Mouse (Mus musculus) midbrain, embryonic 13.5 days (tissue): ENCODE data around the gene Cetn3. TPM values are rescaled to one million over a fixed set of nuclear protein-coding genes. Genes with fewer than 3 reads are reported as not detected.
A peak's percentile ranks its signal among the peaks of the same experiment; 100 is the strongest.

Experiments used
- ATAC-seq: fragments of 200-750 bp; cut with Nextera tagmentation; 2 replicates; pipeline ENCODE4 v1.8.0; 2017; ENCODE audit warnings: mild to moderate bottlenecking, moderate TSS enrichment, moderate library complexity
- H3K27ac ChIP-seq: fragments of 300-500 bp; sonication (generic); 2 replicates; pipeline ENCODE4 v1.5.1; 2015; ENCODE audit warnings: inconsistent platforms, mild to moderate bottlenecking, moderate library complexity
- H3K27me3 ChIP-seq: fragments of 300-500 bp; sonication (generic); 2 replicates; pipeline ENCODE4 v1.6.1; 2015; ENCODE audit warnings: mild to moderate bottlenecking, inconsistent platforms
- H3K36me3 ChIP-seq: fragments of 300-500 bp; sonication (generic); 2 replicates; pipeline ENCODE4 v1.6.1; 2015; ENCODE audit warnings: mild to moderate bottlenecking, inconsistent platforms
- H3K4me1 ChIP-seq: fragments of 300-500 bp; sonication (generic); replicated peaks from 2 replicates; pipeline ENCODE4 v1.6.1; 2015; ENCODE audit warnings: inconsistent platforms
- H3K4me2 ChIP-seq: fragments of 300-500 bp; sonication (generic); replicated peaks from 2 replicates; pipeline ENCODE4 v1.6.1; 2015; ENCODE audit warnings: moderate library complexity, mild to moderate bottlenecking, inconsistent platforms
- H3K4me3 ChIP-seq: fragments of 300-500 bp; sonication (generic); replicated peaks from 2 replicates; pipeline ENCODE4 v1.5.1; 2015; ENCODE audit warnings: mild to moderate bottlenecking, inconsistent platforms
- H3K9ac ChIP-seq: fragments of 300-500 bp; sonication (generic); replicated peaks from 2 replicates; pipeline ENCODE4 v1.6.1; 2015; ENCODE audit warnings: mild to moderate bottlenecking, inconsistent platforms
- H3K9me3 ChIP-seq: fragments of 300-500 bp; sonication (generic); 2 replicates; pipeline ENCODE4 v1.6.1; 2016; ENCODE audit warnings: mild to moderate bottlenecking, inconsistent platforms
- WGBS: fragments of 180-500 bp; shearing (Covaris S2); methylation state at CpG from one replicate; pipeline ENCODE4 v1.1.7; 2015; 5-methylcytosine and 5-hydroxymethylcytosine counted together
- polyA plus RNA-seq: library from polyadenylated mRNA; unstranded; fragments of >200 nt; fragmentation: Nextera tagmentation; extraction: Ambion mirVana; gene quantifications from 2 replicates; pipeline ENCODE4 v1.2.1, GENCODE M21; 2015

Gene Cetn3
- polyA plus RNA-seq, 1 experiment from 2014 or later: 246 TPM

DNA sequence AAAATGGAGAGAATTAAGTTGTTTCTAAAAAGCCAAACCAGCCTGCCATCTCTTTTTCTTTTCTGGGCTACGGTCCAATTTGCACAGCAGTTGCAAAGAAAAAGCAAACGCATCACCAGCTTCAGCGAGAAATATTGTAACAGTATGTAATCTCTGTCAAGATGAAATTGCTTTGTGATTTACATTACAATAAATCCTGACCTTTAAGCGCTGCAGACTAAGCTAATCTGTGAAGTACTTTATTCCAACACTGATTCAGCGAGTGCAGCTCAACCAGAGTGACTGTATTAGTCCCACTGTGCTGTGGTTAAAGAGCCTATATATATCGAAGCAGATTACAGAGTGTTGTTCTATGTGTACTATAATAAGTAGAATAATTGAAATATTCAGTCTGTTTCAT is 45.6 kb downstream of the Cetn3 start:
- no peak overlapping the region for H3K4me3 ChIP-seq
- H3K36me3 ChIP-seq: no peaks in the 10 kb centered on the region
- WGBS: 41% methylated on average over 6 of the region's 6 CpGs
- peaks cover 7% of the 10 kb centered on the region for H3K4me1 ChIP-seq
- no peak overlapping the region for H3K27ac ChIP-seq
- no peak overlapping the region for H3K4me2 ChIP-seq
- H3K9ac ChIP-seq: no peak overlapping the region
- 0 out of 2 replicates have a peak, but pooled peaks cover 2% of the 10 kb centered on the region for H3K27me3 ChIP-seq
- H3K9me3 ChIP-seq: no peaks in the 10 kb centered on the region
- peak; percentile 50; the same call in 1 of the 2 replicates for ATAC-seq

DNA sequence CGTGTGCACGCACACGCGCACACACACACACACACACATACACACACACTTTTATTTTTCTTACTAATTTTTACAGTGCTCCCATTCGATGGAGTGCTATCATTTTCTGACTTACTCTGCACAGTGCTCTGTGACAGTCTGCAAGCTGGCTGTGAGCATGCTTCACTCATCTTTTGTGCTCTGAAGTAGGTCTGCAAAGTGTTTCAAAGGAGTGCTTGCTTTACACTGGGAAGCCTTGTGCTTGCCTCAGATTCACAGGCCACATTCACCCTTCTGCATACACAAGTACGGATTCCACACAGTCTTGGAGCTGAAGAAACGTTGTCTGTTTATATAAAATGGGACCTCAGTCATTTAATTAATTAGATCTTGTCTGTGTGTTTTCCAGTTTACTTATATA is 49.0 kb downstream of the Cetn3 start:
- no peaks in the 10 kb centered on the region for H3K36me3 ChIP-seq
- no peak overlapping the region for H3K9ac ChIP-seq
- ATAC-seq: no peak
- H3K4me2 ChIP-seq: no peak overlapping the region
- 86% methylated on average over 7 of the region's 7 CpGs for WGBS
- H3K27ac ChIP-seq: no peak overlapping the region
- no peak overlapping the region for H3K4me3 ChIP-seq
- peaks cover 7% of the 10 kb centered on the region for H3K4me1 ChIP-seq
- H3K27me3 ChIP-seq: 0 out of 2 replicates have a peak, but pooled peaks cover under 1% of the 10 kb centered on the region
- H3K9me3 ChIP-seq: no peaks in the 10 kb centered on the region

DNA sequence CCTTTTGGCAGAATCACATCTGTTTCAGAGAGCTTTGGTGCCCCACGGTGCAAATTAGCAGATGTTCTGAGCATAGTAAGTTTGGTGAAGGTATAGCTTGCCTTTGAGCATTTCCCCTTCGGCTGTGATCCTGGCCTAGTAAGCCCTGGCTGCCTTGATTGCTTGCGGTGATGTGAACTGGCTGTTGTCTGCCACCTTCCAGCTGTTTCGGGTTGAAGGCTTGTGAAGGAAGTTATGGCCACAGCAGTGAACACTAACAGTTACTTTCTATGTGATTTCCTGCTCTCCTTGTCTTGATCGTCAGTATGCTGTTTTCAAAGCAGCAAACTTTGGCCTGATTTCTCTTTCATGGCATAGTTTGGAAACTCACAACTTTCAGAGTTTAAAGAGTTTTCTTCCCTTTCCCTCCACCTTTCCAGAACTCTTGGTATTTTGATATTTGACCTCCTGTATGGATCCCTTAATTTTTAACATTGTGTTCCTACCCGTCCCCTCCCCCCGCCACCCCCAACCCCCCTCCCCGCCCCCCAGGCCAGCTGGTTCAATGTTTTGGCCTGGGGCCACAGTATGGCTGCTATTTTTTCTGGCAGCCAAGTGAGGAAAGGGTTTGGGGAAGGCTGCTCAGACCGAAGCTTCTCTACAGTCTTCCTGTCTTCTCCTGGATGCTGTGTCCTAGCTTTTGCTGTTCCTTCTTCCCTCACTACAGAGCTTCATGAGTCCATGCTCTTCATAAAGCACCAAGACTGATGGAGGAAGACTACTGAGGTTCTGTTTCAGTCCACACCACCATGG is 53.7 kb downstream of the Cetn3 start:
- H3K27ac ChIP-seq: no peak overlapping the region
- 87% methylated on average over 9 of the region's 9 CpGs for WGBS
- no peaks in the 10 kb centered on the region for H3K9me3 ChIP-seq
- H3K27me3 ChIP-seq: no peaks in the 10 kb centered on the region
- no peak for ATAC-seq
- H3K36me3 ChIP-seq: no peaks in the 10 kb centered on the region
- H3K4me2 ChIP-seq: no peak overlapping the region
- H3K4me3 ChIP-seq: no peak overlapping the region
- H3K9ac ChIP-seq: no peak overlapping the region
- no peaks in the 10 kb centered on the region for H3K4me1 ChIP-seq

DNA sequence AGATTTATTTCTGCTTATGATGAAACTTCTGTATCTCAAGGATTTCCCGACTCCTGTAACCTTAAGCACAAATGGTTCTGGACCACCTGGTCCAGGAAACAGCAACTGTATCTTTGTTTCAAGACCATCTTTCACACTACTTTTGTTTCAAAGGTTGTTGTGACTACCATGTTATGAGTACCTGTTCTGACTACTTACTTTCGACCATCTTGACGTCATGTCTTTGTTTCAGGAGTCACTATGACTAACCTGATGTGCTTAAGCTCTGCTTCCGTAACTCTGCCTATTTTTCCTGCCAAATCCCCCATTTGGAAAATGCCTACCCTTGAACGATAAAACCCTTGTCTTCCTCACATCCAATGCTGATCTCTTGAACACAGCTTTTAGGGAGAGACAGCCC is 55.1 kb downstream of the Cetn3 start:
- H3K4me3 ChIP-seq: no peak overlapping the region
- H3K9ac ChIP-seq: no peak overlapping the region
- H3K27me3 ChIP-seq: no peaks in the 10 kb centered on the region
- H3K4me2 ChIP-seq: no peak overlapping the region
- no peaks in the 10 kb centered on the region for H3K9me3 ChIP-seq
- WGBS: 82% methylated on average over 5 of the region's 5 CpGs
- no peak overlapping the region for H3K27ac ChIP-seq
- ATAC-seq: no peak
- no peaks in the 10 kb centered on the region; the same call in 1 of the 2 replicates for H3K4me1 ChIP-seq
- H3K36me3 ChIP-seq: no peaks in the 10 kb centered on the region

DNA sequence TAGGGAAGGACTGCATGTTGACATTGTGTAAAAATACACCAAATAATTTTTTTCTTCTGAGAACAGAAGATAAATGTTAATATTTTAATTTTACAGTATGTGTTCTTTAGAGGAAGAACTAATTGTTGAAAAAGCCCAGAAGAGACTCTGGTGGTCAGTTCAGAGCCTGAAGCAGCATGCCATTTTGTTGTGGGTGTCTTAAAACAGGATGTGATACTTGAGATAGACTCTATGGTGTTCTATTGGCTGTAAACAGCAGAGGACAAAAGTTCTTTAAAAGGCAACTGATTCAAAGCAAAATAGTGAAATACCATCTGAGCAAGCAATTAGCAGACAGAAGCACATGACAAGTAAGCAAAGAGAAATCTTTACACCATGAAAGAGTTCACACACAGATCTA is 56.1 kb downstream of the Cetn3 start:
- H3K4me1 ChIP-seq: no peaks in the 10 kb centered on the region; the same call in 1 of the 2 replicates
- H3K36me3 ChIP-seq: no peaks in the 10 kb centered on the region
- no peak for ATAC-seq
- H3K9me3 ChIP-seq: no peaks in the 10 kb centered on the region
- no peaks in the 10 kb centered on the region for H3K27me3 ChIP-seq
- H3K4me2 ChIP-seq: no peak overlapping the region
- H3K9ac ChIP-seq: no peak overlapping the region
- no peak overlapping the region for H3K4me3 ChIP-seq
- H3K27ac ChIP-seq: no peak overlapping the region

DNA sequence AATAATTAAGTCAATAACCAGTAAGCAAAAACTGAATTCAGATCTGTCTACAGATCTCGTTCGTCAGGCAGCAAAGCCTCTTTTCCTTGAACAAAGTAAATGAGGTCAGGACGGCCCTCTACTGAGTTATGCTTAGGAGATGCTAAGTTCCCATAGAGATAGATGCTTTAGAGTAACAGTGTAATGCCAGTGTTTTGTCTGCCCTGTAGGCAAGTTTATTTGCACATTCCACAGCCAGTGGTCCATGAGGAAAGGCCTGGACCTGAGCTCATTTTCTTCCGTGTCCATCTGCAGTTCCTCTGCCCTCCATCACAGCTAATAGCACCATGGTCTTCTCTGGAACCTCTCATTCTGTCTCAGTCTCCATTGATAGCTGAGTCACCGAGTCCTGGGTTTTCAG is 57.4 kb downstream of the Cetn3 start:
- Histone ChIP-seq H3K4me3 (no peak overlapping the region), H3K36me3 (no peaks in the 10 kb centered on the region), H3K27ac (no peak overlapping the region), H3K9ac (no peak overlapping the region), H3K9me3 (no peaks in the 10 kb centered on the region), H3K4me2 (no peak overlapping the region), H3K27me3 (no peaks in the 10 kb centered on the region), H3K4me1 (no peaks in the 10 kb centered on the region; the same call in 1 of the 2 replicates)
- 75% methylated on average over 5 of the region's 5 CpGs for WGBS
- no peak for ATAC-seq

DNA sequence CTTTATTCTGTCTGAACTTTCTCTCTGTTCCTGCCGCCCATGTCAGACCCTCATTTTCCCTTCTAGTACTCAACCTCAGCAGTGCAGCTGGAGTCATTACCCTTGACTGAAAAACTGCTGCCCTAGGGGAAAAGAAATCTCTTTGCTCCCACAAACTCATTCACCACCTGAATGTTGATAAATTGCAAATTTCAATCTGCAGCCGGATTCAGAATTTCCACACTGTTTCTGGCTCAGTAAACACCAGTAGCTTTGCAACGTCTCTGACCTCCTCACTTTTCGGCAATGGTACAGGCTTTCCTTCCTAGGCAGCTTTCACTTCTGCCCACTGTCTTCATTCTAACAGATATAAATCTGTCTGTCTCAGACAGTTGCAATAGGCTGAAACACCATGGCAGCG is 57.8 kb downstream of the Cetn3 start:
- Histone ChIP-seq H3K36me3 (no peaks in the 10 kb centered on the region), H3K9me3 (no peaks in the 10 kb centered on the region)
- WGBS: 74% methylated on average over 5 of the region's 5 CpGs

DNA sequence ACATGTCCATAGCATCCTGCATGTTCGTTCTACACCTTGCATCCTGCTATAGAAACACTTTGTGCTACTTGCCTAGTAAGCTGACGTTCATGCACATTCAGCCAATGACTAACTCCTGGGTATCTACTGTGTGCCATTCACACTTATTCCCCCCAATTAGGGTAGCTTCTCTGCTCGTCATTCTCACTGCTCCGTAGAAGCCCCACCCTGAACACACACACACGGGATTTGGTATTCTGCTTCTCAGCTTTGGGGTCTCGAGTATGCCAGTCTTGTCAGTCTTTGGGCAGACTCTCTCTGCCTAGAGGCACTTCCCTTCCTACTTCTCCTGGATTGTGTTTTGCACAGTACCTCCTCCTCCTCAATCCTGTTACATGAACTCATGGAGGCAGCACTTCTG is 59.4 kb downstream of the Cetn3 start:
- no peaks in the 10 kb centered on the region for H3K9me3 ChIP-seq
- WGBS: 71% methylated on average over 6 of the region's 6 CpGs
- H3K4me1 ChIP-seq: no peaks in the 10 kb centered on the region; the same call in 1 of the 2 replicates
- no peak overlapping the region for H3K9ac ChIP-seq
- H3K27ac ChIP-seq: no peak overlapping the region
- H3K27me3 ChIP-seq: no peaks in the 10 kb centered on the region
- H3K4me2 ChIP-seq: no peak overlapping the region
- ATAC-seq: no peak
- no peaks in the 10 kb centered on the region for H3K36me3 ChIP-seq
- H3K4me3 ChIP-seq: no peak overlapping the region

More for the DNA sequence above, 57.8 kb downstream of the Cetn3 start:
- Histone ChIP-seq H3K9ac (no peak overlapping the region), H3K4me1 (no peaks in the 10 kb centered on the region; the same call in 1 of the 2 replicates), H3K4me3 (no peak overlapping the region), H3K27ac (no peak overlapping the region), H3K27me3 (no peaks in the 10 kb centered on the region), H3K4me2 (no peak overlapping the region)
- ATAC-seq: no peak

Other genes with a start within 250 kb of the Cetn3 start
- gene Adgrv1, start 149.9 kb upstream of the Cetn3 start, polyA plus RNA-seq: 28.5 and 29.1 TPM in 2 replicates
- 21.5 and 22.5 TPM in 2 replicates for gene Lysmd3, start 125.4 kb upstream of the Cetn3 start, polyA plus RNA-seq
- gene Polr3g, start 72.1 kb upstream of the Cetn3 start, polyA plus RNA-seq: 4.1 and 5.5 TPM in 2 replicates
- 20.3 and 21.7 TPM in 2 replicates for gene Mblac2, start 71.7 kb upstream of the Cetn3 start, polyA plus RNA-seq